Mouse (Mus musculus) limb, embryonic 11.5 days (tissue): ENCODE measurements around the gene Fam122a. TPM values are rescaled to one million over a fixed set of nuclear protein-coding genes. Genes with fewer than 3 reads are reported as not detected.

Experiments
- ATAC-seq: fragments of 200-750 bp; cut with Nextera tagmentation; 2 replicates; pipeline ENCODE4 v1.8.0; 2017; ENCODE audit warnings: low read depth; ENCODE audit not compliant: insufficient number of reproducible peaks, low FRiP score, low TSS enrichment
- DNase-seq: peaks from one replicate; pipeline ENCODE4 v3.0.0-alpha.2; 2015; ENCODE audit warnings: low spot score
- H3K27ac ChIP-seq: fragments of 300-500 bp; sonication (generic); replicated peaks from 2 replicates; pipeline ENCODE4 v1.5.1; 2014; ENCODE audit warnings: low read depth, mild to moderate bottlenecking, low read length
- H3K27me3 ChIP-seq: fragments of 300-500 bp; sonication (generic); 2 replicates; pipeline ENCODE4 v1.6.1; 2014; ENCODE audit warnings: mild to moderate bottlenecking, low read length, mixed read lengths; ENCODE audit not compliant: control insufficient read depth, insufficient read depth
- H3K36me3 ChIP-seq: fragments of 300-500 bp; sonication (generic); 2 replicates; pipeline ENCODE4 v1.6.1; 2014; ENCODE audit warnings: mild to moderate bottlenecking, low read length, moderate library complexity, mixed read lengths; ENCODE audit not compliant: control insufficient read depth, insufficient read depth
- H3K4me1 ChIP-seq: fragments of 300-500 bp; sonication (generic); 2 replicates; pipeline ENCODE4 v1.6.1; 2014; ENCODE audit warnings: low read length, mixed read lengths; ENCODE audit not compliant: control insufficient read depth, insufficient read depth
- H3K4me2 ChIP-seq: fragments of 300-500 bp; sonication (generic); 2 replicates; pipeline ENCODE4 v1.6.1; 2014; ENCODE audit warnings: low read depth, mild to moderate bottlenecking, moderate library complexity; ENCODE audit not compliant: severe bottlenecking
- H3K4me3 ChIP-seq: fragments of 300-500 bp; sonication (generic); 2 replicates; pipeline ENCODE4 v1.5.1; 2014; ENCODE audit warnings: low read depth, low read length
- H3K9ac ChIP-seq: fragments of 300-500 bp; sonication (generic); 2 replicates; pipeline ENCODE4 v1.6.1; 2014; ENCODE audit warnings: mild to moderate bottlenecking, low read length
- H3K9me3 ChIP-seq: fragments of 300-500 bp; sonication (generic); 2 replicates; pipeline ENCODE4 v1.6.1; 2016; ENCODE audit warnings: low read length; ENCODE audit not compliant: control insufficient read depth
- WGBS: fragments of 180-500 bp; shearing (Covaris S2); extraction: QIAGEN DNeasy Blood & Tissue Kit; methylation state at CpG from one replicate; pipeline ENCODE4 v1.1.7; 2014; 5-methylcytosine and 5-hydroxymethylcytosine counted together
- polyA plus RNA-seq: library from polyadenylated mRNA; unstranded; fragments of >200 nt; fragmentation: Nextera tagmentation; extraction: Ambion mirVana; gene quantifications from 2 replicates; pipeline ENCODE4 v1.2.1, GENCODE M21; 2014

The Fam122a gene
- polyA plus RNA-seq, 1 experiment from 2014 or later, result 43.3 TPM

DNA sequence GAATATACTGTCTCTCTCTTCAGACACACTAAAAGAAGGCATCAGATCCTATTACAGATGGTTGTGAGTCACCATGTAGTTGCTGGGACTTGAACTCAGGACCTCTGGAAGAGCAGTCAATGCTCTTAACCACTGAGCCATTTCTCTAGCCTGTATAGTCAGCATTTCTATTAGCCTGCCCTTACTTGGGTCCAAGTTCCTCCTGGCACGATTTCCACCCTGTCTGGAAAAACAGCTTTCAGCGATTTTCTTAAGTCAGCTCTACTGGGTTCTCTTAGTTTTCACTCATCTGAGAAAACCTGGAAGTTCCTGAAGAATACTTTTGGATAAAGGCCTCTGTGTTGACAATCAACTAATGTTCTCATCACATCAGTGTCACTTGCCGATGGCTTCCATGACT, 22.1 kb upstream of the Fam122a start:
- no peak for DNase-seq

DNA sequence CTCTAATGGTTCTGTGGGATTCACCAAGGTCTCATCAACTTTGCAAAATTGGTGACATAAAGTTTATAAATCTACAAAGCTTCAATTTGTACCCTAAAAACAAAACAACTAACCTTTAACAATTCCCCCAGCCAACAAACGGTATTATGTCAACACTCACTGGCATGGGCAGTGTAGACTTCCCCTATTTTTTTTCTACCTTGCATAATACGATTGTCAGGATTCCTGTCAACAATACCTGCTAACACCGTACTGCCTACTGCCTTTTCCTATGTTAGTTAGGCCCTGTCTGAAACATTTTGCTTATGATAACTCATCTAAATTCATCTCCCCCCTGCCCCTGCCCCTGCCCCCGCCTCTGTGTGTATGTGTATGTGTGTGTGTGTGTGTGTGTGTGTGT, 16.7 kb upstream of the Fam122a start:
- ATAC-seq (no peak), DNase-seq (no peak)
- Histone ChIP-seq H3K27ac (no peak overlapping the region), H3K27me3 (no peaks in the 10 kb centered on the region), H3K4me3 (no peak overlapping the region), H3K4me1 (no peaks in the 10 kb centered on the region), H3K9me3 (no peaks in the 10 kb centered on the region), H3K9ac (no peak overlapping the region), H3K4me2 (no peak overlapping the region), H3K36me3 (no peaks in the 10 kb centered on the region)
- 88% methylated on average over 4 of the region's 4 CpGs for WGBS

More for the DNA sequence above, 22.1 kb upstream of the Fam122a start:
- H3K27me3 ChIP-seq, result no peaks in the 10 kb centered on the region
- no peaks in the 10 kb centered on the region for H3K4me1 ChIP-seq
- H3K4me3 ChIP-seq, result no peak overlapping the region
- H3K9ac ChIP-seq, result no peak overlapping the region
- H3K9me3 ChIP-seq, result no peaks in the 10 kb centered on the region
- 88% methylated on average over 3 of the region's 3 CpGs for WGBS
- ATAC-seq, result no peak
- H3K4me2 ChIP-seq, result no peak overlapping the region
- H3K36me3 ChIP-seq, result no peaks in the 10 kb centered on the region
- H3K27ac ChIP-seq, result no peak overlapping the region

DNA sequence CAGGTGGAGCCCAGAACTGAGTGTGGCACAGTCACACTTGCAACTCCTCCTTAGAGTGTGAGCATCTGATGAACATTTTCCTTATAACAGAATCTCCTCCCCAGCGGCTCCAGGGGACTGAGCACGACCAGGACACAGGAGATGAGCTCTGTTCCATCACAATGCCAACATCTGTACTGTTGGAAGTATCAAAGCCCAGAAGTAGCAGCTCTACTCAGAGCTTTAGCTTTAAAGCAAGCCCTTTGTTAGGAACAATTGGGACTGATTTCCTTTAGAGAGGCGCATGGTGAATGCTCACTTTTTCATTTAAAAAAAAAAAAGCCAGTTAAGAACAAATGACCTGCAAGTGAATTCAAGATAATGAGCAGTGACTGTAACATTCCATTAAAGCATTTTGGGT, 14.7 kb upstream of the Fam122a start:
- H3K27ac ChIP-seq, result no peak overlapping the region
- H3K36me3 ChIP-seq, result no peaks in the 10 kb centered on the region
- no peak for DNase-seq
- H3K9ac ChIP-seq, result no peak overlapping the region
- H3K4me1 ChIP-seq, result no peaks in the 10 kb centered on the region
- no peak overlapping the region for H3K4me3 ChIP-seq
- H3K4me2 ChIP-seq, result no peak overlapping the region
- 68% methylated on average over 3 of the region's 3 CpGs for WGBS
- H3K27me3 ChIP-seq, result no peaks in the 10 kb centered on the region
- H3K9me3 ChIP-seq, result no peaks in the 10 kb centered on the region
- no peak for ATAC-seq

DNA sequence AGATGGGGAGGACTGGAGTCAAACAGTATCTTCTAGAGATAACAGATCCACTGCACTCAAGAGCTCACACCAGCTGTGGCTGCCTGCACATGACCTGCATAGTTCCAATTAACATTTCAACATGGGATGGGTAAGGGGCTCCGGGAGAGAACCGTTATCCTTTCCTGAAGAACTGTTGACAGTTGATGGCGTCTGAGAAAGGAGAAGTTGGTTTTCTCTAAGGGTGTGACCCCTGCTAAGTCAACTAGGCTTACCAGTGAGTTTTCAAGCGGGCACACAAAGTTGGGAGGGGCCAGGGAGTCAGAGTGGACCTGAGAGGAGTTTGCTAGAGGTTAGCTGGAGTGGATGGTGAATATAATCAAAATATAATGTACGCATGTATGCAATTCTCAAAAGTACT, 13.1 kb upstream of the Fam122a start:
- Histone ChIP-seq H3K27ac (no peak overlapping the region), H3K27me3 (no peaks in the 10 kb centered on the region), H3K4me2 (no peak overlapping the region), H3K4me3 (no peak overlapping the region), H3K36me3 (no peaks in the 10 kb centered on the region), H3K4me1 (no peaks in the 10 kb centered on the region), H3K9ac (no peak overlapping the region), H3K9me3 (no peaks in the 10 kb centered on the region)
- ATAC-seq, result no peak
- WGBS, result 79% methylated on average over 5 of the region's 5 CpGs
- no peak for DNase-seq

DNA sequence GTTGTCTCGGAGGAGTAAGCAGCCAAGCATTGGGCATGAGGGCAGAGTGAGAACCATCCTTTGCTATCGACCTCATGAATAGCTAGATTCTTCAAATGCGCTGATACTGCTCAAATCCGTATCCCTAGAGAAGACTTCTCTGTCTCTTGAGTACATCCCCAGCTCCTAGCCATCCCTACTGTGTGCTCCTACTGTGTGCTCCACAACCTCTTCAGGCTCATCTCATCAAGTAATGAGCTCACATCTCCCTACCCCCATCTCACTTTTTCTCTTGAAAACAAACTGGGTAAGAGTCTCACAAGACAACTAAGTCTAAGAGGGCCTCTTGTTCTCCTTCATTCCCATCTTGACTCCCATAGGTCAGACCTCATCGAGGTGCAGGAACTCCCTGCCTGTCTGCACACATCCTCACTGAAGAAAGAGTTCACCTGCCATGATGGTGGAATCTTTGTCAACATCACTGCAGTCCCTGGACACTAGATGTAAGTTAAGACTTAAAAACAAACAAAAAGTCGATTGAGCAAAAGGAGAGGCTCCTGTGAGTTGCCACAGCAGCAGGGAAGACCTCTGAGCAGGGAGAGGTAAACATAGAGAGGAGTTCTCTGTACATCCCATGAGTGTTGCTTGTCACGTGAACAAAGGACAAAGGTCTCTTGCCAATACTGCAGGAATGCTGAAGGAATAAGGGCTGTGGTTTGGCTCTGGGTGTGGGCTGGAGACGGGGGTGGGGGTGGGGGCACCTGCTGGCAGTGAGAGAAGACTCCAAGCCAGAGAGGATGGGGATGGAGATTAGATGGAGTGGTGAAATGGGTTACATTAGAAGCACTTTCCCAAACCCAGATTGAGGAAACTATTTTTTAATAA, 9.5 kb upstream of the Fam122a start:
- Histone ChIP-seq H3K9ac (no peak overlapping the region), H3K4me2 (no peak overlapping the region), H3K4me3 (no peak overlapping the region), H3K9me3 (no peaks in the 10 kb centered on the region), H3K36me3 (no peaks in the 10 kb centered on the region), H3K27ac (no peak overlapping the region), H3K27me3 (no peaks in the 10 kb centered on the region), H3K4me1 (no peaks in the 10 kb centered on the region)
- WGBS, result 80% methylated on average over 8 of the region's 8 CpGs
- ATAC-seq (no peak), DNase-seq (no peak)

DNA sequence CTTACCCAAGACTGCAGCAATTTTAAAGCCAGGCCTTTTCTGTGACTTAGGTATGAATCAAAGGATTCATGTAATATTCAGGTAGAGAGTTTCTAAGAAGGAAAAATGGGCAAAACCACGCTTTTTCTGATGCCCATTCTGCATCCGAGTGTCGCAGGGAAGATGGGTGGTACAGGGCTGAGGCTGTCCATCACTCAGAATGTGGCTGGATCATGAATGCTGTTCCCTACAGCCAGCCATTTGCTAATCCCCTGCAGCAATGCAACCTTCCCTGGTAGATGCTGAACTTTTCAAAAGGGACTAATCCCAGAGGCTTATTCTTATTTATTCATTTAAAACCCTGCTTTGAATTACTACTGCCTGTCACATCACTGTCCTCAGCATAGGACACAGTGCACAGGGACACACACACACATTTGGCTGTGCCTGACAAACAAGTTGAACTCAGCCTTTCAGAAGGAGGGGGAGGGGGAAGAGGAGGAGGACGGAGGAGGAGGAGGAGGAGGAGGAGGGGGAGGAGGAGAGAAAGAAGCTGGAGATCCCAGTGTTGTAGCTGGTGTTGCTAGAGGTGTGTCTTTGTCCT, 7.5 kb upstream of the Fam122a start:
- no peaks in the 10 kb centered on the region for H3K9me3 ChIP-seq
- no peak overlapping the region for H3K4me3 ChIP-seq
- H3K27me3 ChIP-seq, result no peaks in the 10 kb centered on the region
- no peak overlapping the region for H3K9ac ChIP-seq
- no peak overlapping the region for H3K4me2 ChIP-seq
- DNase-seq, result no peak
- WGBS, result 76% methylated on average over 3 of the region's 4 CpGs
- ATAC-seq, result no peak
- H3K27ac ChIP-seq, result no peak overlapping the region
- no peaks in the 10 kb centered on the region for H3K36me3 ChIP-seq
- H3K4me1 ChIP-seq, result no peaks in the 10 kb centered on the region

DNA sequence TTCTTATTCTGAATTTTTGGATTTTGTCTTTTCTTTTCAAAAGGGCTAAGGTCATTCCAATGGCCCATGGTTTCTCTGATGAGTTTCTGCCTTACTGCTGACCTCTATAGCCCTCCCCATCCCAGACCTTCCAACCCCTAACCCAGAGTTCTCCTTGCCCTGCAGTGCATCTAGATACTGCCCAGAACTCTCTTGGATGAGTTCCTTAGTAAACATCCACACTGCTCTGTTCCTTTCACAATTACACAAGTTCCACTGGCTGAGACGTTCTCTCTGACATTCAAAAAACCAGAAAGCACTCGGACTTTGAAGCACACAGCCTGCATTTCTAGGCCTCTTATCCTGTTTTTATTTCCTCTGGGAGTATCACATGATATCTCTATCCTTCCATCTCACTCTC, 3.8 kb upstream of the Fam122a start:
- H3K4me2 ChIP-seq, result no peak overlapping the region

DNA sequence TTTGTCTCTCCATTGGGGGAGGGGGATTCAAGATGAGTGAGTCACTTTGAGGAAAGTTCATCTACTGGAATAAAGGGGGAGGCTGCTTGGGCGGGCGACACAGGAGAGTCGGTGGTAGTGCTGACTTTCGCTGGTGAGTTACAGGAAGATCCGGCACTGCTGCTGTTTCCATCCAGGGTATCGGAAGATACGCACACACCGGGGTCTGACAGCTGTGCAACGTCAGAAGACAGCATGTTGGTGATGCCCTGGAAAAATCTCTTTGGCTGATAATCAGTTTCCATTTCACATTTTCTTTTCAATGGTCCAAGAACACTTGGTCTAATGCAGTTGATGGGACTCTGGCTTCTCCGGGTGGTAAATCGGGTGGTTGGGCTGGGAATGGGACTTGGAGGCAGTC, 695 bp downstream of the Fam122a start:
- peak; percentile 35; the same call in 1 of the 2 replicates for ATAC-seq

More for the DNA sequence above, 3.8 kb upstream of the Fam122a start:
- Histone ChIP-seq H3K27ac (no peak overlapping the region), H3K36me3 (no peaks in the 10 kb centered on the region), H3K4me3 (no peak overlapping the region), H3K9me3 (no peaks in the 10 kb centered on the region), H3K4me1 (no peaks in the 10 kb centered on the region; the same call in 1 of the 2 replicates), H3K27me3 (no peaks in the 10 kb centered on the region), H3K9ac (no peak overlapping the region)
- WGBS, result 66% methylated on average over 2 of the region's 2 CpGs
- DNase-seq (no peak), ATAC-seq (no peak)

More for the DNA sequence above, 695 bp downstream of the Fam122a start:
- H3K36me3 ChIP-seq, result no peaks in the 10 kb centered on the region; the same call in 1 of the 2 replicates
- H3K4me3 ChIP-seq, result peak overlapping the region; percentile 79
- no peaks in the 10 kb centered on the region; the same call in 1 of the 2 replicates for H3K4me1 ChIP-seq
- no peaks in the 10 kb centered on the region for H3K9me3 ChIP-seq
- H3K9ac ChIP-seq, result peak overlapping the region; percentile 70
- H3K27me3 ChIP-seq, result no peaks in the 10 kb centered on the region
- DNase-seq, result no peak
- peak overlapping the region; percentile 84 for H3K4me2 ChIP-seq
- H3K27ac ChIP-seq, result no peak overlapping the region
- under 1% methylated on average over 11 of the region's 11 CpGs for WGBS
